Mouse (Mus musculus) G1E (cell line): ENCODE results near the gene Il17c.

Experiments used
- CTCF ChIP-seq: IDR thresholded peaks from 2 replicates; pipeline ENCODE4 v1.5.1; 2012; ENCODE audit warnings: low read depth, low read length, inconsistent platforms, mixed read lengths
- GATA1 ChIP-seq: IDR thresholded peaks from 2 replicates; pipeline ENCODE4 v1.6.1; 2012; ENCODE audit warnings: borderline replicate concordance, low read length, inconsistent platforms, mixed read lengths
- GATA2 ChIP-seq: IDR thresholded peaks from 2 replicates; pipeline ENCODE4 v1.6.1; 2012; ENCODE audit warnings: low read depth, low read length, inconsistent platforms, borderline replicate concordance
- TAL1 ChIP-seq: conservative IDR thresholded peaks from 2 replicates; pipeline ENCODE4 v1.6.1; 2012; ENCODE audit warnings: low read depth, low read length, inconsistent platforms, mixed read lengths

DNA sequence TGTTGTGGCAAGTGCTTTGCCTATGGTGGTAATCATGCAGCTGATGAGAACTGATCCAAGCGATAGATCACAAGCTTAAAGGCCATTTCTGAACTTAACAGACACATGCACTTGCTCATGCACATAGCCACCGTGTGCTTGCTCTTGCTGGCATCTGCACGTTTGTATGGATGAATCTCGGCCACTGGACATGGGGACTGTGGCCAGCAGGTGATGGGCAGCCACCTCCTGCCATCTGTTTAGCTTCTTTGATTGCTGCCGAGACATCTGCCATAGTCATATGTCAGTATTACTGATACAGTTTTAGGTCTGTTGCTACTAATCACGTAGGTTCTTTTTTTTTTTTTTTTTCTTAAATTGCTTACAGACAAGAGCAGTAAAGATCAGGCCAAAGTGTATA, 26.5 kb upstream of the Il17c start:
- no peak for TF ChIP-seq CTCF
- no peak for TF ChIP-seq GATA1
- no peak for TF ChIP-seq TAL1
- no peak for TF ChIP-seq GATA2
